Mouse (Mus musculus) adrenal gland, adult 8-10 months (tissue): ENCODE results near the gene Gm9376. TPM values are rescaled to one million over a fixed set of nuclear protein-coding genes. Genes with fewer than 3 reads are reported as not detected.

Experiments used
- DNase-seq: peaks from one replicate; pipeline ENCODE4 v3.0.0; 2022
- microRNA-seq, 2 experiments: library from miRNA; unstranded; fragments of <30 nt; microRNA quantifications; one replicate each; pipeline ENCODE4 v1.2.0; 2022
- total RNA-seq, 4 experiments: library from RNA; stranded (reverse); gene quantifications; 2 replicates each; pipeline ENCODE4 v1.2.4; 2022

Gm9376 gene
- total RNA-seq, 4 experiments from 2014 or later, result not detected

- no peak for DNase-seq
These were observed 16.2 kb downstream of the Gm9376 start for GRCm38 (mm10) chr14:118282917-118283316.

GRCm38 (mm10) chr14:118286096-118286495 lies 19.3 kb downstream of the Gm9376 start:
- no peak for DNase-seq

- DNase-seq, result no peak
These were observed 22.4 kb downstream of the Gm9376 start for GRCm38 (mm10) chr14:118289133-118289532.

GRCm38 (mm10) chr14:118290009-118290408 lies 23.2 kb downstream of the Gm9376 start:
- DNase-seq, result no peak

GRCm38 (mm10) chr14:118302606-118303005 lies 35.8 kb downstream of the Gm9376 start:
- DNase-seq, result no peak

GRCm38 (mm10) chr14:118304560-118304959 lies 37.8 kb downstream of the Gm9376 start:
- DNase-seq, result no peak

- DNase-seq, result no peak
These were observed 39.2 kb downstream of the Gm9376 start for GRCm38 (mm10) chr14:118305951-118306350.

GRCm38 (mm10) chr14:118307060-118307459 lies 40.3 kb downstream of the Gm9376 start:
- no peak for DNase-seq

- DNase-seq, result no peak
These were observed 44.9 kb downstream of the Gm9376 start for GRCm38 (mm10) chr14:118311703-118312102.

- DNase-seq, result no peak
These were observed 45.9 kb downstream of the Gm9376 start for GRCm38 (mm10) chr14:118312664-118313063.

- DNase-seq, result no peak
These were observed 47.2 kb downstream of the Gm9376 start for GRCm38 (mm10) chr14:118313931-118314330.

- DNase-seq, result no peak
These were observed 50.5 kb downstream of the Gm9376 start for GRCm38 (mm10) chr14:118317260-118317659.

Small RNA genes lying within 50 kb of the gene (microRNA-seq; reads per million reads assigned to microRNA genes)
- 0 reads per million in 2 experiments for gene Mir6241

Other genes starting within 250 kb of the Gm9376 start
- gene Dct, start 214.7 kb upstream of the Gm9376 start, total RNA-seq, result under 1 TPM in 1 of 4 experiments, not detected in 3; 0.35 TPM
- gene Tgds, start 134.2 kb upstream of the Gm9376 start, total RNA-seq, result 10 to 100 TPM; 16.5 to 20.9 (median 17.0) TPM
- gene Gpr180, start 129.8 kb upstream of the Gm9376 start, total RNA-seq, result 10 to 100 TPM; 29.0 to 32.3 (median 31.5) TPM
- under 1 TPM in 3 of 4 experiments, not detected in 1; 0.09 to 0.17 (median 0.17) TPM for gene Sox21, start 29.9 kb upstream of the Gm9376 start, total RNA-seq